ENCODE assay signal across 17 mouse cellular contexts in the genomic region with DNA sequence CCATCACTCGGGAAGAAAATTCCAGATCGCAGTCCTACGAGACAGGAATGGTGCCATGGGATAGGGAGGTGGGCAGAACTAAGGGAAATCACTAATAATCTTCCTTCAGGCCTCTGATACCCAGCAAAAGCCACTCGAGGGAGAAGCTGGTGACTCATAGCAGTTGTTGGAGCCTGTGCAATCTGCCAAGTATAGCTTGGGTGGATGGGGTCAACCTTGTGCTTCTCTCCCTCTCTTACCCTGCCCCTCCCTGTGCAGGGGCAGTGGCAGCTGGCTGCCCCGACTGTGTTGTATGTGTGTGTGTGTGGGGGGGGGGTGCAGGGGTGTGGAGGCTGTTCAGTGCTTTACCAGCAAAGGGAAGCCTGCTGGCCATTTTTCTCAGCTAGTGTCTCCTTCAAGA. TPM values are rescaled to one million over a fixed set of nuclear protein-coding genes. Genes with fewer than 3 reads are reported as not detected.
DNase-seq lines count a peak whose midpoint lies in the region; ATAC-seq and TF ChIP-seq lines count a peak whose summit lies in the region.
"Had no signal": no experiment of that assay in that cellular context is flagged by ENCODE, and none has a peak within 500 bp of the region (broad histone marks: within the 10 kb centered on the region; RNA-seq: fewer than 3 reads in every experiment).

No protein-coding gene starts in this region.

- H3K36me3 ChIP-seq in C2C12 (ENCODE audit: control insufficient read depth, insufficient read depth), result no peaks in the 10 kb centered on the region
- H3K36me3 ChIP-seq in intestine, embryonic 15.5 days, result no peaks in the 10 kb centered on the region
- H3K36me3 ChIP-seq: heart, embryonic 10.5 days had no signal

- peak; percentile 25 to 37 for DNase-seq in cerebellum, adult 2 months
- peak; percentile 10 for DNase-seq in heart, postnatal 4 days
- no peak for DNase-seq in heart, postnatal 36 days
- no peak for DNase-seq in spleen, postnatal 4 days (ENCODE audit: low spot score in 2 of 2)
- DNase-seq: lung, postnatal 4 days; thymus, adult 18-20 months had no signal

- no peaks in the 10 kb centered on the region for H3K9me3 ChIP-seq in intestine, embryonic 15.5 days
- H3K9me3 ChIP-seq: heart, embryonic 10.5 days; midbrain, embryonic 13.5 days; neural tube, embryonic 12.5 days had no signal

- peaks cover 17% of the 10 kb centered on the region for H3K4me1 ChIP-seq in cerebellum, adult 2 months (ENCODE audit: control insufficient read depth, insufficient read depth, low read length)
- H3K4me1 ChIP-seq in brown adipose tissue, adult 24 weeks (ENCODE audit: control insufficient read depth, insufficient read depth, insufficient read length, low read length), result peaks cover 16% of the 10 kb centered on the region
- no peaks in the 10 kb centered on the region for H3K4me1 ChIP-seq in intestine, embryonic 15.5 days (replicated peaks)
- H3K4me1 ChIP-seq: heart, embryonic 10.5 days; midbrain, embryonic 13.5 days; neural tube, embryonic 12.5 days had no signal

- no peak overlapping the region for H3K9ac ChIP-seq in intestine, embryonic 15.5 days
- H3K9ac ChIP-seq: liver, embryonic 14.5 days; midbrain, embryonic 13.5 days; neural tube, embryonic 12.5 days had no signal

- no peak for ATAC-seq in cerebellum, adult (ENCODE audit: insufficient number of reproducible peaks, low FRiP score, low TSS enrichment)
- no peak for ATAC-seq in intestine, embryonic 15.5 days
- ATAC-seq: CD4-positive, CD25-positive, alpha-beta regulatory T cell, adult 4 months; midbrain, embryonic 13.5 days had no signal

- H3K27ac ChIP-seq in cerebellum, adult 2 months (ENCODE audit: insufficient read depth, low read length), result 0 out of 2 replicates have a peak overlapping the region, but pooled peaks have one; percentile 4
- H3K27ac ChIP-seq in brown adipose tissue, adult 24 weeks (replicated peaks; ENCODE audit: low read depth, low read length), result peak overlapping the region; percentile 64; the same call in 1 of the 2 replicates
- no peak overlapping the region for H3K27ac ChIP-seq in intestine, embryonic 15.5 days
- H3K27ac ChIP-seq: heart, embryonic 10.5 days; liver, embryonic 14.5 days; midbrain, embryonic 13.5 days; neural tube, embryonic 12.5 days had no signal

- TF ChIP-seq CTCF in cerebellum, adult 2 months (IDR thresholded peaks at IDR 0.05; ENCODE audit: borderline replicate concordance, insufficient read depth, low read depth, low read length), result no peak
- no peak for TF ChIP-seq CTCF in C2C12 (IDR thresholded peaks at IDR 0.05; ENCODE audit: control insufficient read depth, insufficient read depth, insufficient read length)

- 13% methylated on average over 5 of the region's 5 CpGs for WGBS in cerebellum, adult 2 months
- 71% methylated on average over 5 of the region's 5 CpGs for WGBS in intestine, embryonic 15.5 days

- H3ac ChIP-seq in C2C12 (ENCODE audit: control insufficient read depth, insufficient read length, low read depth), result no peak overlapping the region

- H3K4me3 ChIP-seq in cerebellum, adult 2 months (replicated peaks; ENCODE audit: insufficient read depth, low read depth, low read length), result no peak overlapping the region
- no peak overlapping the region for H3K4me3 ChIP-seq in C2C12 (ENCODE audit: insufficient read depth, poor library complexity, severe bottlenecking)
- no peak overlapping the region for H3K4me3 ChIP-seq in brown adipose tissue, adult 24 weeks (ENCODE audit: insufficient read depth, low read depth, low read length)
- H3K4me3 ChIP-seq in intestine, embryonic 15.5 days (replicated peaks), result no peak overlapping the region
- H3K4me3 ChIP-seq: heart, embryonic 10.5 days; midbrain, embryonic 13.5 days; neural tube, embryonic 12.5 days had no signal

- H3K79me2 ChIP-seq in C2C12 (ENCODE audit: control insufficient read depth, insufficient read depth), result no peaks in the 10 kb centered on the region

- no peaks in the 10 kb centered on the region for H3K27me3 ChIP-seq in cerebellum, adult 2 months (ENCODE audit: control insufficient read depth, insufficient read depth, low read length)
- H3K27me3 ChIP-seq in C2C12 (ENCODE audit: control insufficient read depth, insufficient read depth, insufficient read length), result no peaks in the 10 kb centered on the region
- H3K27me3 ChIP-seq in intestine, embryonic 15.5 days (replicated peaks), result no peaks in the 10 kb centered on the region
- H3K27me3 ChIP-seq: midbrain, embryonic 13.5 days; neural tube, embryonic 12.5 days had no signal

- no peaks in the 10 kb centered on the region for H3K79me3 ChIP-seq in C2C12 (ENCODE audit: low read depth)

- TF ChIP-seq POLR2A in cerebellum, adult 2 months (IDR thresholded peaks at IDR 0.05; ENCODE audit: borderline replicate concordance, insufficient read depth, low read length), result no peak

- H3K4me2 ChIP-seq in intestine, embryonic 15.5 days (replicated peaks), result no peak overlapping the region
- H3K4me2 ChIP-seq: midbrain, embryonic 13.5 days; neural tube, embryonic 12.5 days had no signal

- intact Hi-C loops in heart, postnatal 36 days (cut with DNase I), result no loop called here

TF ChIP-seq in C2C12, 6 proteins besides CTCF, POLR2A, EP300 and RAD21:
- peak; percentile 81 for TF ChIP-seq MYOD1 (IDR thresholded peaks at IDR 0.05; ENCODE audit: control insufficient read depth, insufficient read length, low read depth)
- no peak for TF ChIP-seq MYOG (IDR thresholded peaks at IDR 0.05; ENCODE audit: control insufficient read depth, extremely low read depth, insufficient read length)
- TF ChIP-seq USF1 (IDR thresholded peaks at IDR 0.05; ENCODE audit: low read depth), result no peak
- TF ChIP-seq MAX (IDR thresholded peaks at IDR 0.05), result peak; percentile 26
- TF ChIP-seq FOSL1 (IDR thresholded peaks at IDR 0.05; ENCODE audit: insufficient read depth, low read length, poor library complexity, severe bottlenecking), result no peak
- TF ChIP-seq CEBPB (IDR thresholded peaks at IDR 0.05; ENCODE audit: low read depth), result no peak

RNA-seq across cellular contexts. Expression of a gene that starts 15.2 kb away (rescaled TPM):
- polyA plus RNA-seq in cerebellum, adult 2 months (2012; rRNA removed), result 0.13 and 0.14 TPM in 2 replicates
- total RNA-seq in heart, postnatal 4 days (2021), result under 1 TPM in 1 of 2 experiments, not detected in 1; 0.34 TPM
- not detected for total RNA-seq in heart, postnatal 36 days (2021)
- 158 TPM for polyA plus RNA-seq in C2C12 (2012; fragmentation: generic; extraction: Trizol)
- polyA plus RNA-seq in brown adipose tissue, adult 24 weeks (2012; ENCODE audit: insufficient read depth, insufficient read length, missing spikeins), result 3.1 and 4.3 TPM in 2 replicates
- 0.19 TPM in 1 of 2 replicates, not detected in the other for polyA plus RNA-seq in intestine, embryonic 15.5 days (2015; fragmentation: Nextera tagmentation; extraction: Ambion mirVana)
- total RNA-seq: layer of hippocampus, postnatal 14 days; left cerebral cortex, postnatal 36 days had no signal
- polyA plus RNA-seq: CD4-positive, CD25-positive, alpha-beta regulatory T cell, adult 4 months; heart, embryonic 10.5 days; liver, embryonic 14.5 days had no signal

Comparison
In these comparisons a context has a peak if more than half of its experiments do, and no peak if none do; other contexts are left out.
1. DNase-seq: peak in cerebellum, adult 2 months (2 of 2) and heart, postnatal 4 days (single experiment); none in heart, postnatal 36 days (0 of 2) and spleen, postnatal 4 days (0 of 2).
2. RNA of a gene that starts 15.2 kb away (polyA plus RNA-seq): 158 TPM in C2C12 (single experiment); 3.1 to 4.3 TPM in brown adipose tissue, adult 24 weeks, 0.19 TPM in intestine, embryonic 15.5 days and 0.13 to 0.14 TPM in cerebellum, adult 2 months; every median in the first group is over 10 times any median in the second.